Mouse (Mus musculus): ENCODE data around the gene Bcr. TPM values are rescaled to one million over a fixed set of nuclear protein-coding genes. Genes with fewer than 3 reads are reported as not detected.

Gene Bcr
- polyA plus RNA-seq, 1 experiment = 51.9 TPM

DNA sequence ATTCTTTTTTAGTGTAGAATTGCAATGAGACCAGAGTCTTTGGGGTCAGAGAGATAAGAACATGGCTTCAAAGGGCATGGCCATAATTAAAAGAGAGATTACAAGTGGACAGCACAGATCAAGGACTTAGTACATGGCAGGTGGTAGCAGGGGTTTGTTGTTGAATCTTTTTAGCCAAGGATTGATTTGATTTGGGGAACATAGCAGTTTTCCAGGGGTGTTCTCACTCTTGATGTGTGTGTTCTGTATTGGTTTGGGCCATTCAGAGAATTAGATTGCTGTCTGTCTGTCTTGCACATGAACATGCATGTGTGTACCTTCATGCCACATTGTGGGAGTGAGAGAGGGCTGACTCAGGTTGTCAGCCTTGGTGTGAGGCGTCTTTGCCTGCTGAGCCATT, 171.5 kb downstream of the Bcr start:
- no peak overlapping the region for H3K4me3 ChIP-seq (replicated peaks; ENCODE audit: extremely low read depth, low read depth, low read length)
- peaks cover 10% of the 10 kb centered on the region for H3K4me1 ChIP-seq (ENCODE audit: control insufficient read depth, insufficient read depth, low read length)
- 72% methylated on average over 1 of the region's 1 CpGs for WGBS
- DNase-seq = no peak
- TF ChIP-seq CTCF (IDR thresholded peaks at IDR 0.05; ENCODE audit: insufficient read depth, low read length) = no peak
- TF ChIP-seq POLR2A (IDR thresholded peaks at IDR 0.05; ENCODE audit: borderline replicate concordance, extremely low read depth, low read depth, low read length) = no peak

DNA sequence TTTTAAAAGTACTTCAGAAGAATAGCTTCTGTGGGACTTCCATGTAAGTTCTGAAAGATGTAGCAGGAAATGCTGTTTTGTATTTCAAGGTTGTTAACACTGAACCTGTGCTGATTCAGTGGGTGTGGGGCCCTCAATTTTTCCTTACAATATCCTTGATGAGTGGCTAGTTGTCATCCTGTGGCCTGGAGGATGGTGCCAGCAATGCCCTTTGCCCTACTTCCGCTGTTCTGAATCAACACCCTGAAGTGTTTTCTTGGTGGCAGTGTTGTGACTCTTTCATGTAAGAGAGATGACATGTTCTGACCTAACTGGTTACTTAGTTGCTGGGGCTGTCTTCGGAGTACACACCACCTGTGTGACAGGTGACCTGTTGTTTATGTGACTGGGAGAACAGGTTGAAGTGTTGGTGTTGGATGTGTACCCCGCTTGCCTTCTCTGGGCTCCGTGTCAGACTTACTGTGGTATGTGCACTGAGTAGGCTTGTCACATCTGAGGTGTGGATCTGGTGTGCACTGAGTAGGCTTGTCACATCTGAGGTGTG, 172.3 kb downstream of the Bcr start:
- Histone ChIP-seq H3K4me3 (replicated peaks; ENCODE audit: extremely low read depth, low read depth, low read length) (no peak overlapping the region), H3K4me1 (ENCODE audit: control insufficient read depth, insufficient read depth, low read length) (peaks cover 10% of the 10 kb centered on the region)
- no peak for TF ChIP-seq CTCF (IDR thresholded peaks at IDR 0.05; ENCODE audit: insufficient read depth, low read length)
- no peak for TF ChIP-seq POLR2A (IDR thresholded peaks at IDR 0.05; ENCODE audit: borderline replicate concordance, extremely low read depth, low read depth, low read length)
- 76% methylated on average over 4 of the region's 4 CpGs for WGBS
- DNase-seq = no peak

GRCm38 (mm10) chr10:75233489-75233888, 173.1 kb downstream of the Bcr start:
- Histone ChIP-seq H3K4me3 (replicated peaks; ENCODE audit: extremely low read depth, low read depth, low read length) (no peak overlapping the region), H3K4me1 (ENCODE audit: control insufficient read depth, insufficient read depth, low read length) (peaks cover 10% of the 10 kb centered on the region)
- no peak for DNase-seq
- TF ChIP-seq POLR2A (IDR thresholded peaks at IDR 0.05; ENCODE audit: borderline replicate concordance, extremely low read depth, low read depth, low read length) (no peak), CTCF (IDR thresholded peaks at IDR 0.05; ENCODE audit: insufficient read depth, low read length) (no peak)
- 25% methylated on average over 2 of the region's 2 CpGs for WGBS

Other genes starting within 250 kb of the Bcr start
- 3.0 and 4.6 TPM in 2 replicates for gene Gnaz, start 93.4 kb upstream of the Bcr start, polyA plus RNA-seq (2012; rRNA removed)
- 3.3 and 6.1 TPM in 2 replicates for gene Rsph14, start 28.0 kb upstream of the Bcr start, polyA plus RNA-seq (2012; rRNA removed)
- gene Rab36, start 23.5 kb upstream of the Bcr start, polyA plus RNA-seq (2012; rRNA removed) = 13.4 and 19.3 TPM in 2 replicates
- gene Specc1l, start 151.5 kb downstream of the Bcr start, polyA plus RNA-seq (2012; rRNA removed) = 60.8 and 73.3 TPM in 2 replicates